Mouse (Mus musculus): Measurements from ENCODE around the gene Rtbdn. TPM values are rescaled to one million over a fixed set of nuclear protein-coding genes. Genes with fewer than 3 reads are reported as not detected.
A peak's percentile ranks its signal among the peaks of the same experiment; 100 is the strongest.

The Rtbdn gene
- polyA plus RNA-seq, 1 experiment from 2014 or later, result 1.3 TPM

DNA sequence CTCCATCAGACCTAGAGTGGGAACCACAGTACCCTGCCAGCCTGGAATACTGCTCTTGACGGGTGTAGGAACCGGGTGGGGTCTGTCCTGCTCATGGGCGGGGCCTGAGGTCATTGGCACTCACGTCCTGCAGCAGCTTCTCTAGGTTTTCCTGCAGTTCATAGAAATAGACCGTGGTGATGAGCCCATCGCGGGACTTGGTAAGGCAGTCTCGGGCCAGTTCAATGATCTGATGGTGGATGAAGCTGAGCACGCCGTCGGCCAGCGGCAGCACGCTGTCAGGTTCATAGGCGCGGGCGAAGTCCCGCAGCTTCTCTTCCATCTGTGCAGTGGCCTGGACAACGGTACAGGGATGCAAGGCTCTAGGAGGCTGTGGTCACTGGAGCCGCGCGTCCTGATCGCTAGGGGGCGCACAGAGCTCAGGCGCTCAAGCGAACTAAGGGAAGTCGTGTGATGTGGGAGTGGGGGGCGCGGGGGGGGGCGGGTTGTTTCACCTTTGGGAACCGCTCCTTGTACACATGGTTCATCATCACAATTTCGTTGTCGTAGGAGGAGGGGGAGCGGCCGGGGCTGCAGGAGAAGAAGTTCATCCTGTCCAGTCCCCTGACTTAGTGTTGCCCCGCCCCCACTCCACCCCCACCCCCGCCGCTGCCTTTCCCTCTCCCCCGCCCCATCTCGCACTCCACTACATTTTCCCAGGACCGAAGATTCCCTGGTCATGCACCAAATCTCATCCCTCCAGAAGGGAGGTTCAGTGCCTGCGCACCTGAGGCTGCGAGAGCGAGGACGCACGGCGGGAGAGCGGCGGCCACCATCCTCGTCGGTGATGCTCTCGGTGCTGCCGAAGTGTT lies 18.1 kb upstream of the Rtbdn start:
- Histone ChIP-seq H3K27ac (peak overlapping the region; percentile 62), H3K4me3 (peak overlapping the region; percentile 59), H3K9me3 (no peaks in the 10 kb centered on the region), H3K27me3 (ENCODE audit: poor library complexity, severe bottlenecking) (peaks cover 70% of the 10 kb centered on the region), H3K4me1 (peaks cover 15% of the 10 kb centered on the region), H3K36me3 (replicated peaks) (no peaks in the 10 kb centered on the region)
- 3% methylated on average over 52 of the region's 52 CpGs for WGBS
- peak; percentile 80 for DNase-seq (ENCODE audit: extremely low spot score, low spot score)

DNA sequence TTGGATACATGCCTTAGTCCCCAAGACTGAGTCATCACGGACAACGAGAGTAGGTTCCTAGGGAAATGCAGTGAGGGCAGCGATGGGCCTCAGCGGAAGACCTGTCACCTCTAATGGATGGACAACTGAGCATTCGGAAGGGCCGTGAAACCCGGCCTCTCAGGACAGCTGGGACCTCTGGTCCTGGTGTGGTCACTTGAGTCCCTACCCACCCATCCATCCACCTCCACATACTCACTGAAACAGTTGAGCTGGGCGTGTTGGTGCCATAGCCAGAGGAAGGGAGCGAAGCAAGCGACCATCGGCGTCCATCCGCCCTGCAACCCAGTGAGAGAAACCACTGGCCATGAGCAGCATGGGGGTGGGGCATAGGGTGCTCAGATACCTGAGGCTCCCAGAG lies 16.2 kb upstream of the Rtbdn start:
- H3K4me1 ChIP-seq, result peaks cover 33% of the 10 kb centered on the region
- H3K4me3 ChIP-seq, result no peak overlapping the region
- WGBS, result 90% methylated on average over 13 of the region's 13 CpGs
- H3K9me3 ChIP-seq, result no peaks in the 10 kb centered on the region
- no peak for DNase-seq (ENCODE audit: extremely low spot score, low spot score)
- peaks cover 79% of the 10 kb centered on the region for H3K27me3 ChIP-seq (ENCODE audit: poor library complexity, severe bottlenecking)
- H3K27ac ChIP-seq, result no peak overlapping the region
- H3K36me3 ChIP-seq (replicated peaks), result no peaks in the 10 kb centered on the region

DNA sequence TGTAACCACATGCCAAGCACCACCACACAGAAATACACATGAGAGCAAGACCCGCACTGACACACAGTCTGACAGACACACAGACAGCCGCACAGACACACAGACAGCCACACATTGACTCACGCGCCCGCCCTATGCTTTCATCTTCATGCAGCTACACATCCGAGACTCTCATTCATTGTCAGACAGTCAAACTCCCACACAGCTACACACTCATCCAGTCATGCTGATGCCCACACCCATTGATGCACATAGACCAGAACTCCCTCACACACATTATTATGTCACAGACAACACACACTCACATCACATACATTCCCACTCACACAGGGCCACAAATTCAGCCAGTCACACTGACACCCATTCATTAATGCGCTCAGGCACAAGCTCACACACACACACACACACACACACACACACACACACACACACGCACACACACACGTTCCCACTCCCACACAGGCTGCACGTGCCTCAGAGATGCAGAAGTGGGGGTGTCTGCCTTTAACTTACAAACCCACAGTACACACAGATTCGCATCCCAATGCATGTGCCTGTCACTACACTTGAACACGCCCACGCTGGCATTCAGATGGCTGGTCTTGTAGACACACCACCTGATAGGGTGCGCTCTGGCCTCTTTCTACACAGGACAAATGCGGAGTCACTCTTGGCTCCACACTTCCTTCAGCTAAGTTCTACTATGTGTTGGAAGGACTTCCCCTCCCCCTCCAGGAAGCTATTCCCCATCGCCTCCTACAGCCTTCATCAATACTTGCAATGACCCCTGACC lies 12.8 kb upstream of the Rtbdn start:
- DNase-seq (ENCODE audit: extremely low spot score, low spot score), result no peak
- peaks cover 92% of the 10 kb centered on the region for H3K27me3 ChIP-seq (ENCODE audit: poor library complexity, severe bottlenecking)
- H3K27ac ChIP-seq, result no peak overlapping the region
- 87% methylated on average over 16 of the region's 16 CpGs for WGBS
- no peaks in the 10 kb centered on the region for H3K36me3 ChIP-seq (replicated peaks)
- no peaks in the 10 kb centered on the region for H3K9me3 ChIP-seq
- H3K4me3 ChIP-seq, result no peak overlapping the region; the same call in 1 of the 2 replicates
- peaks cover 44% of the 10 kb centered on the region for H3K4me1 ChIP-seq

DNA sequence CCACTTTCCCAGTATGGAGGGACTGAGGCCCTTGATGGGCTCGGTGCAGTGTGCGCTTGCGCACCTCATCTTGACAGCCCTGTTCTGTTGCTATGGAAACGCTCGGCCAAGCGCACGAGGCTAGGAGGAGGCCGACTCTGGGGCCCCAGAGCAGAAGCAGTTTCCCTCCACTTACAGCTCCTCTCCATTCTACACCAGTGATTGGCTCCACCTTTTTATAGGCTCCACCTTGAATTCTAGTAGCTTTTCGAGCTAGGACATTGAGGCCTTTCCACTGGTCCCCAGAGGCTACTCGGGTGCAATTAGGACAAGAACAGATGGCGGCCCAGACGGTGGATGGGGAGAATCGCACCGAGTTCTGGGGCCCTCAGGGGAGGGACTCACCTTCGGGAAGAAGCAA lies 11.9 kb upstream of the Rtbdn start:
- H3K27ac ChIP-seq, result peak overlapping the region; percentile 22; the same call in 1 of the 2 replicates
- peaks cover 38% of the 10 kb centered on the region for H3K4me1 ChIP-seq
- DNase-seq (ENCODE audit: extremely low spot score, low spot score), result peak; percentile 82
- no peaks in the 10 kb centered on the region for H3K9me3 ChIP-seq
- peak overlapping the region; percentile 36 for H3K4me3 ChIP-seq
- H3K36me3 ChIP-seq (replicated peaks), result no peaks in the 10 kb centered on the region
- WGBS, result 1% methylated on average over 15 of the region's 15 CpGs
- H3K27me3 ChIP-seq (ENCODE audit: poor library complexity, severe bottlenecking), result peaks cover 83% of the 10 kb centered on the region

DNA sequence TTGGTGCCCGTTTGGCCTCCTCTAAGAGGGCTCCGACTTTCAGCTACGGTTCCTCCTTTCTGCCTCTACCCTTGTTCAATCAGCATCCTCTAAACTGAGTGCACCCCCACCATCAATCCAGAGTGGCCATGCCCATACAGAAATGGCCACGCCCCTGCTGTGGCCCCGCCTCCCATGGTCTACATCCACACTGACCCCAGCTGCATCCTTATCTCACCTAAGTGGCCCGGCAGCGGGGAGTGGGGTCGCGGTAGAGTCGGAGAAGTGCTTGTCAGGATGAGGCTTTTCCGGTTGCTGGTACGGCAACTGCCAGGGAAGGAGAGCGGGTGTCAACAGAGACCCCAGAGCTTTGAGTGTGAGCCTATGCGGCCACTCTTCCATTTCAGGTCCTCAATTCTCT lies 11.3 kb upstream of the Rtbdn start:
- Histone ChIP-seq H3K27ac (peak overlapping the region; percentile 22; the same call in 1 of the 2 replicates), H3K9me3 (no peaks in the 10 kb centered on the region), H3K27me3 (ENCODE audit: poor library complexity, severe bottlenecking) (peaks cover 78% of the 10 kb centered on the region), H3K4me3 (peak overlapping the region; percentile 36), H3K4me1 (peaks cover 38% of the 10 kb centered on the region), H3K36me3 (replicated peaks) (no peaks in the 10 kb centered on the region)
- DNase-seq (ENCODE audit: extremely low spot score, low spot score), result peak; percentile 42
- WGBS, result 6% methylated on average over 14 of the region's 14 CpGs

DNA sequence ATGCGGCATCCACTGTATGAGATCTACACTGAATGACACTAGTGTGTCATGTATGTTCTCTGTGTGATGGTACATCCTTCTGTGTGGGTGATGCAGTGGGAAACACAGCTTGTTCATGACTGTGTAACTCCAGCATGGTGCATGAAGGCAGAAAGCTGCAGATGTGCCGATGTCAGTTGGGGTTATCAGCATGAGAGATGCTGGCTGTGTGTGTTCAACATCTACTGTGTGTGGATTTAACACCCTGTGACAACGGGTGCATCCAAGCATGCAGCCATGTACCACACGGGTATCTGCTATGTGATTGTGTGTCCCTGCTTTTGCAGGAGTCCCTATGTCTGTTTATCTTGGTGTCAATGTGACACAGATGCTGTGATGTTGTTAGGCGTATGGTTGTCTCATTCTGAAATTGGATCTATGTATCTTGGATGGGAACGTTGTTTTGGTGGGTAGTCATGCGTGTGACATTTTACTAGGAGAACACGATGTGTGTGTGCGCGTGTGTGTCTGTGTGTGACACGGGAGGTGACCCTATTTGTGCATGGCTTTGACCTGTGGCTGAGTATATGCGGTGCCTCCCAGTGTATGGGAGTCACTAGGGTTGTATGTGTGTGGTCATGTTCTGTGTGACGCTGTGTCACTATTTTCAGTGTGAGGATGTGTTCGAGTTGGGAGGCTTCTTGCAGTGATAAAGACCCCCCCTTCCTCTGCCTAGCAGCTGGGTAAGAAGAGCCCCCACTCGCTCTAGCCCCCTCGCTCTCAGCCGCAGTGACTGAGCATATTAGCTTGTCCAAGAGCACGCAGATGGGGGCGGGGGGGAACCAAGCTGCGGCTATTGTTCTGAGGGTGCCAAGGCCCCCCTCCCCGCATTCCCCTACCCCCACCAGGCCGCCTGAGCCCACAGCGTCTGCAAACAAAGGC lies 10.5 kb upstream of the Rtbdn start:
- Histone ChIP-seq H3K4me1 (peaks cover 38% of the 10 kb centered on the region), H3K4me3 (peak overlapping the region; percentile 70), H3K9me3 (no peaks in the 10 kb centered on the region), H3K36me3 (replicated peaks) (no peaks in the 10 kb centered on the region), H3K27ac (peak overlapping the region; percentile 82), H3K27me3 (ENCODE audit: poor library complexity, severe bottlenecking) (peaks cover 78% of the 10 kb centered on the region)
- no peak for DNase-seq (ENCODE audit: extremely low spot score, low spot score)
- WGBS, result 21% methylated on average over 23 of the region's 23 CpGs

DNA sequence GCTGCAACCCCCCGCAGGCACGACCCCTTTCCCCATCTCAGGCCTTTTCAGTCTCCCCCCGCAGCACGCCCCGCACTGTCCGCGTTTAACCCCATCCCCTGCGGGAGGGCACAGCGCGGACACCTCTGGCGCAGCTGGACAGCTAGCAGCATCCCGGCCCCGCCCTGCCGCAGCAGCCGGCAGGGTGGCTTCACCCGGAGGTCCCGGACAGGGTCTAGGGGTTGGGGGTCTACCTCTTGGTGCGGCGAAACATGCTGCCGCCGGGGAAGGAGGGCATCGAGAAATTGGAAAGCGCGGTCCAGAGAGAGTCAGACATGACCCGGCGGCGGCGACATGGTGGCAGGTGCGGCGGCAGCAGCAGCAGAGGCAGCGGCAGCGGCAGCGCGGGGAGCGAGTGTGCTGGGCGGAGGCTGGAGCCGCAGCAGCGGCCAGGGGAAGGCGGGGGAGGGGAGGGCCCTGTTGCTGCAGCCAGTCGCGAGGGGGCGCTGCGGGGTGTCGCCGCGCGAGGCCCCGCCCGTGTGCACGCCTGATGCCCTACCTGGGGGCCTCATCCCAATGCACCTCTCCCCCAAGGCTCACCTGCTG lies 9.7 kb upstream of the Rtbdn start, which contains the start of gene Mast1:
Gene Mast1 (minus strand): TSS at position 398 of the 585 bp plus-strand sequence.
- H3K27me3 ChIP-seq (ENCODE audit: poor library complexity, severe bottlenecking), result peaks cover 70% of the 10 kb centered on the region
- H3K4me1 ChIP-seq, result peaks cover 38% of the 10 kb centered on the region
- H3K9me3 ChIP-seq, result no peaks in the 10 kb centered on the region
- peak within 1 kb of the TSS; percentile 70 for H3K4me3 ChIP-seq
- no peaks in the 10 kb centered on the region for H3K36me3 ChIP-seq (replicated peaks)
- under 1% methylated on average over 49 of the region's 50 CpGs for WGBS
- H3K27ac ChIP-seq, result peak within 1 kb of the TSS; percentile 82
- peak; percentile 77 for DNase-seq (ENCODE audit: extremely low spot score, low spot score)

DNA sequence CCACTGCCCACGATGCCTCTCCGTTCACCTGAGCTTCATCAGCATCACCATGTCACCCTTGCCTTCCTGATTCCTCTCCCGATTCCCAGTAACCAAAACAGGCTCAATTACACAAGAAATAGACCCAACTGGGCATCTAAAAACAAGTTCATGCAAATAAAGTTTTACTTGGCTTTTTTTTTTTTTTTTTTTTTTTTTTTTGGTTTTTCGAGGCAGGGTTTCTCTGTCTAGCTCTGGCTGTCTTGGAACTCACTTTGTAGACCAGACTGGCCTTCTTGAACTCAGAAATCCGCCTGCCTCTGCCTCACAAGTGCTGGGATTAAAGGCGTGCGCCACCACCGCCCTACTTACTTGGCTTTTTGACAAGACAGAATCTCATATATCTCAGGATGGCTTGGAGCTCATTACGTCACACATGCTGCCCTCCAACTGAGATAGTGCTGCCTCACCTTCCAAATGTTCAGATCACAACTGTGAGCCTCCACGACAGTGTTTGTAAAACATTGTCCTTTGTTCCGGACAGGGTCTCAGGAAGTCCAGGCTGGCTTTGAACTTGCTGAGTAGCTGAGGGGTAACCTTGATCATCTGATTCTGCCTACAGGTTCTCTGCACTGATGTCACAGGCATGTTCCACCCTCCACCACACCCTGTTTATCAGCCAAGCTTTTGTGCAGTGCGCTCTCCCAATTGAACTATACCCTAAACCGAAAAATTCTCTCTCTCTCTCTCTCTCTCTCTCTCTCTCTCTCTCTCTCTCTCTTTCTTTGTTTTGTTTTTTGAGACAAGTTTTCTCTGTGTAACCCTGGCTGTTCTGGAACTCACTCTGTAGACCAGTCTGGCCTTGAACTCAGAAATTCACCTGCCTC lies 8.9 kb upstream of the Rtbdn start:
- 0 out of 2 replicates have a peak overlapping the region, but pooled peaks have one; percentile 82 for H3K27ac ChIP-seq

DNA sequence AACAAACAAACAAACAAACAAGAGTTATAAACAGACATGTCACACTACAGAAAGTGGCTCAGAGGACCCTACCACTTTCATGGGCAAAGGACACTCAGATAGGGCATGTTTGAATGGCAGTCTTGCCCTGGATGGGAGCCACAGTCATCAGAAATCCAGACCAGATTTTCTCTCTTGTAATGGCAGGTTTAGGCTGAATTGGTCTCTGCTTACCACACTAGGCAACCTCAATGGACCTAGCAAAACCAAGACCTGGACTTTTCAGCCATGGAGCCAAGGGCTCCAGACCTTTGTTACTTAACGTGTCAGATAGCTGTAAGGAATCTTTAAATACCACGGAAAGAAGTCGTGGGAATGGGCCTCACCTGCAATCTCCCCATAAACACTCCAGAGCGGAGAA lies 3.1 kb upstream of the Rtbdn start:
- peaks cover 33% of the 10 kb centered on the region for H3K4me1 ChIP-seq
- H3K27ac ChIP-seq, result no peak overlapping the region
- peaks cover 69% of the 10 kb centered on the region for H3K27me3 ChIP-seq (ENCODE audit: poor library complexity, severe bottlenecking)
- no peaks in the 10 kb centered on the region for H3K36me3 ChIP-seq (replicated peaks)
- H3K9me3 ChIP-seq, result no peaks in the 10 kb centered on the region
- no peak overlapping the region for H3K4me3 ChIP-seq
- no peak for DNase-seq (ENCODE audit: extremely low spot score, low spot score)
- 20% methylated on average over 4 of the region's 4 CpGs for WGBS

More for the DNA sequence above, 8.9 kb upstream of the Rtbdn start:
- no peak for DNase-seq (ENCODE audit: extremely low spot score, low spot score)
- WGBS, result 68% methylated on average over 13 of the region's 13 CpGs
- Histone ChIP-seq H3K27me3 (ENCODE audit: poor library complexity, severe bottlenecking) (peaks cover 63% of the 10 kb centered on the region), H3K36me3 (replicated peaks) (no peaks in the 10 kb centered on the region), H3K4me3 (peak overlapping the region; percentile 70), H3K9me3 (no peaks in the 10 kb centered on the region), H3K4me1 (peaks cover 38% of the 10 kb centered on the region)

DNA sequence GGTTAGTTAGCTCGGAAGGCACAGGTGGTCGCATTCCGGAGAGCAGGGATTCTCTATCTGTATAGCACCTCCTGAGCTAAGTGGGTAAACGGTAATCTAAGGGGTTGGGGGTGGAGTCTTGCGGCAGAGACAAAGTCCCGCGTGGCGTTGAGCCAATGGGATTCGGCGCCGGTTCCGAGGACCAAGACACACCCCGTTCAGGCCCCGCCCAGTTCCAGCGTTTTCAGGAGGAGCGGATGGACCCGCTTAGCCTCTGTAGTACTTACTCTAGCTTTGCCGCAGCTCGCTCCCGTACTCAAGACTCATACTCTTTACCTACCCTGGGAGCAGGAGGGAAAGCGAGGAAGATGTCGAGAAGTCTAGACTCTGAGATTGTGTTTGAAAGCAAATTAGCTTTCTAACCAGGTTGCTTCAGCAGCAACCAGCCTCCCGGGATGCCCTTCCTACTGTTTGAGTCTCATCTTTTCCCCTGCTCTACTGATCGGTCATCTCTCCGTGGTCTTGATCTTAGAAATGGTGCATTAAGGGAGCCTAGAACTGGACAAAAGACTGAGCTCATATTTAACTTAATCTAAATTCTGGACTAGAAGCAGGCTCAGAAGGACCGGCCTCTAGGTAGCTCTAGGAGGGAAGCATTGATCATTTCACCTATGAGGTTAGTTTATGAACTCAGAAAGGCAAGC lies 2.2 kb upstream of the Rtbdn start:
- no peaks in the 10 kb centered on the region for H3K36me3 ChIP-seq (replicated peaks)
- 2% methylated on average over 26 of the region's 26 CpGs for WGBS
- peaks cover 73% of the 10 kb centered on the region for H3K27me3 ChIP-seq (ENCODE audit: poor library complexity, severe bottlenecking)
- peaks cover 33% of the 10 kb centered on the region for H3K4me1 ChIP-seq
- H3K4me3 ChIP-seq, result peak overlapping the region; percentile 75
- peak; percentile 78 for DNase-seq (ENCODE audit: extremely low spot score, low spot score)
- H3K9me3 ChIP-seq, result no peaks in the 10 kb centered on the region
- no peak overlapping the region for H3K27ac ChIP-seq

DNA sequence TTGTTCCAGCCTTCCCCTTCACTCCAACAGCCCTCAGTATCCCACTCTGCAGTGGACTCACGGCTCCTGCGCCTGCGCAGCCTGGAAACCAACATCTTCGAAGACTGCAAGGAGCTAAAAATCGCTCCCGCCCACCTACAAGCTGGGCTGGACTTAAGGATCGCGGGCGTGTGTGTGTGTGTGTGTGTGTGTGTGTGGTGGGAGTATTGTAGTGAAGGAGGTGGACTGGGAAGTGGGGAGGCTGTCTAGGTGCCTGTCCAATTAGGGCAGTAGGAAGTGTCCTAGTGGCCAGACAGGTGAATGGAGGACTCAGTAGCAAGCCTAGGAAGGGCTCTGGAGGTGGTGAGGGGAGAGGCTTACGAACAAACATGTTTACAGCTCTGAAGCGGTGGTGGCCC lies 1.6 kb upstream of the Rtbdn start:
- peaks cover 38% of the 10 kb centered on the region for H3K4me1 ChIP-seq
- no peaks in the 10 kb centered on the region for H3K36me3 ChIP-seq (replicated peaks)
- whole genome bisulfite sequencing, result 4% methylated on average over 11 of the region's 11 CpGs
- peaks cover 80% of the 10 kb centered on the region for H3K27me3 ChIP-seq (ENCODE audit: poor library complexity, severe bottlenecking)
- H3K9me3 ChIP-seq, result no peaks in the 10 kb centered on the region
- H3K4me3 ChIP-seq, result peak overlapping the region; percentile 75
- DNase-seq (ENCODE audit: extremely low spot score, low spot score), result peak; percentile 27
- no peak overlapping the region for H3K27ac ChIP-seq

All from forebrain, embryonic 10.5 days (tissue).